Mouse (Mus musculus): ENCODE data around the gene Atad3a.
"Not testable (repeated sequence)": the region's sequence is repeated elsewhere in the genome, so short reads cannot be mapped to it uniquely, and the experiment has no call there.

The Atad3a gene

DNA sequence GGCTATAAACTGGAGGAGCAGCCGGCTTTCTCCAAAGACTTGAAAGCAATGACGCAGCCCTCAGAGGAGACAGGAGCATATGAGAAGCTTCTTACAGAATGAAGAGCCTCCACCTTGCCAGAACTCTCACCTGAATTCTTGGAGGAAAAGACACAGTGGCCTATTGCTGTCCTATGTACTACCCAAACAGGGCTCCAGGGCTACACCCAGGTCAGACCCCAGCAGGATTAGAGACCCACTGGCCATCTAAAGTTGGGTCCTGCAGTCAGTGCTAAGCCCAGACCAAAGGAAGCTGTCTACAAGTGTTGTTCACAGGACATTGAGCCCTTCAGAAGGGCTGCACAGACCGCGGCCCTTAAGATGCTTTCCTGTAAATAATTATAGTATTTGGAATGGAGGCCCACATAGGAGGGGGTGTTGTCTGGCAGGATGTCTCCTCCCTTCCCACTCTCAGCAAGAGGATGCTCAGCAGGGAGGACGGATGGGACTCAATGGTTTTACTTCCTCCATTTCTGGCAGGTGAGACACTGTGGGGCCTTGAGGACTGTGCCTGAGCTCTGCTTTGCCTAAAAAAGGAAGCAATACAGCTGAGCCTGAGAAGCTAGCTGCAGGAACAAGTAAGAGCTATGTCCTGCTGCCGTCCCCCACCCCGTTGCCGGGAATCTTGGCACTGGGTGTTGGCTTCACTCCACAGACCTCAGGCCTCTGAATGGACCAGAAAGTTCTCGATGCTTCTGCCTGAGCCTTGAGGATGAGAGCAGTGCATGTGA is 14.3 kb upstream of the Atad3a start:
- in situ Hi-C loops (cut with MseI, MboI): no loop called here

DNA sequence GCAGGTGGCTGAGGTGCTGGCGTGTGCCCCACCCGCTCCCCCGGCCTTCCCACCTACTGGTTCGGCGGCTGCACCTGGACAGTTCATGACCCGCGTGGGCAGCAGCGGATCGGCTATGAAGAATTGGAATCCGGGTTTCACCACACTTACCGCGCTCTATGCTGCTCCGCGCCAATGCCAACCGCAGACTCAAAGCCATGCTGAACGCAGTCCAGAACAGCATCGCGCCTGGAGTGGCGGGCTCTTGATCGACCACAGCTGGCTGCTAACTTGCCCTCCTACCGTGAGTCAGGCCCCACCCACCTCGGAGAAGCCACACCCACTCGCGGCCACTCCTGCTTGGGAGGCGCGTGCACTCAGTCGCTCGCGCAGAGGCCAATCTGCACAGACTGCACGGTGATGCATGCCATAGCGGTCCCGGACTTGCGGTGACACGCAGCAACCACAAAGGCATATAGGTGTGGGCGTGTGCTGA is 13.4 kb upstream of the Atad3a start, which contains the start of gene Vwa1:
Gene Vwa1 (minus strand): TSS at position 419 of the 475 bp plus-strand sequence.
- in situ Hi-C loops (cut with MseI, MboI): no loop called here

DNA sequence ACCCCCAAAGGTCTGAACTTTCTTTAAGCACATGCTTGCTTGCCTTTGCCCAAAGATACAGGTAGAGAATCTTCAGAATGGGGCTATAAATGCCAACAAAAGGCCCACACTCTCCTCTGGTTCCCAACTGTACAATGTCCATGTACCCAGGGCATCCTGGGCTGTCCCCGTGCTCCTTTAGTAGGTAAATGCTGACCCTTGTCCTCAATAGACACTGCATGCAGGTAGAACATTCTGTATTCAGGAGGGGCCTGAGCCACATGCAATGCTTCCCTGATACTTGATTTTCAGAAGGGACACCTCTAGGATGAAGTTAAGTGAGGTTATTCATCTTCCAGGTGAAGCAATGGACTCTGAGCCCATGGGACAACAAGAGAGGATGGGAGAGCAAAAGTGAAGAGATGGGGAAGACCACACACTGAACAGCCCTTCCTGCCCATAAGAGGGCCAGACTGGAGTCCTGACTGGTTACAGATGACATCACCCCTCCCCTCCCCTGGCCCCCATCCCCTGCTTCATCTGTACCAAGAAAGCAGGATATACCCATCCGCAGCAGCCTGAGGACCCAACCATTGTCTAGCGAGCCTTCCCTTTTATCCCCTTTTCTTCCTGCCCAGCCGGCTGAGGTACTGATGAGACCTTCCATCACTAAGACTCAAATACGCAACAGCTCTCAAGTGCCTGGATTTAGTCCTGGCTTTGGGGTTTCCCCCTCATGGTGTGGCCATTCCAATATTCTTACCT is 12.6 kb upstream of the Atad3a start:
- in situ Hi-C loops (cut with MseI, MboI): no loop called here

DNA sequence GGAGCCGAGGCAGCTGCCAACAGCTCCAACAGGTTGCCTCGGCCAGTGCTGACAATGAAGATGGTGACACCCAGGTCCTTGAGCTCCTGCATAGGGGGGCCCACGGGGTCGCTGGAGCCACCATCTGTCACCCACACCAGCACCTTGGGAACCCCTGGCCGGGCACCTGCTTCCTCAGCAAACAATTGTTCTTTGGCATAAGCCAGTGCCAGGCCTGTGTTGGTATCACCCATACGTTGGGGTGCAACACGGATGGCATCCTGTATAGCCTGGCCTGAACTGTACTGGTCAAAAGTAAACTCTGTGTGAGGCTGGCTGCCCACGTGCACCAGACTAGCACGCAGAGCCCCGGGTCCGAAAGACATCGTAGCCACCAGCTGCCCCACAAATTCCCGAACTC is 11.9 kb upstream of the Atad3a start:
- in situ Hi-C loops (cut with MseI, MboI): no loop called here

DNA sequence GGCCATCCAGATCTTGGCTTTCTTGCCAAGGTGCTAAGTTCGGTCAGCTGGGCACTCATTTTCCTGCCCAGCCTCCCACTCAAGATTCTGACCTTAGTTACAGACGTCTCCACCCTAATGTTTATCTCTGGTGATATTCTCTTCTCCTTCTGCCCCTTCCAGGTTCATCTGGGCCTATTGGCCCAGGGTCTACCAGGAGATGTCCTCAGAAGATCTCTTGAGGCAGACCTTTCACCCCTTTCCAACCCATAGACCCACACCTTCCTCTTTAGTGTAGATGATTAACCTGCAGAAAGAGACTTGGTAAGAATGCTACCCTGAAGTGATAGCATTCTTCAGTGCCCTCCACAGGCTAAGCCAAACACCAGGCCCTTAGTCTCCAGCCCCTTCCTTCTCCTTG is 10.8 kb upstream of the Atad3a start:
- in situ Hi-C loops (cut with MseI, MboI): no loop called here

DNA sequence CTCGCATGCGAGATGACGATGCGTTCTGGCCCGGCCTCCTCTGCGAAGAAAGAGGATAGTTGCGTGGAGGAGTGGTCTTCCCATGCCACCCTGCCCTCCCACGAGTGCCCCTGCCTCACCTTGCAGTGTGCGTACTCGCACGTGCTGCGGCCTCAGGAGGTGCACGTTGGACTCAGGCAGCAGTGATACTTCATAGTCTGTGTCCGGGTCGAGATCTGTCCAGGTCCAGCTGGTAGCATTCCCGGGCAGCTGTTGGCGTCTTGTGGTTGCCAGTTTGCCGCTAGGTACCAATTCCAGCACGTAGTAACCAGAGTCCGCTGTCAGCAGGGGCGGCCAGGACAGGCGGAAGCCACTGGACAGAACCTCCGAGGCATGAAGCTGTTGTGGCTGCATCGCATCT is 9.7 kb upstream of the Atad3a start:
- in situ Hi-C loops (cut with MseI, MboI): no loop called here

DNA sequence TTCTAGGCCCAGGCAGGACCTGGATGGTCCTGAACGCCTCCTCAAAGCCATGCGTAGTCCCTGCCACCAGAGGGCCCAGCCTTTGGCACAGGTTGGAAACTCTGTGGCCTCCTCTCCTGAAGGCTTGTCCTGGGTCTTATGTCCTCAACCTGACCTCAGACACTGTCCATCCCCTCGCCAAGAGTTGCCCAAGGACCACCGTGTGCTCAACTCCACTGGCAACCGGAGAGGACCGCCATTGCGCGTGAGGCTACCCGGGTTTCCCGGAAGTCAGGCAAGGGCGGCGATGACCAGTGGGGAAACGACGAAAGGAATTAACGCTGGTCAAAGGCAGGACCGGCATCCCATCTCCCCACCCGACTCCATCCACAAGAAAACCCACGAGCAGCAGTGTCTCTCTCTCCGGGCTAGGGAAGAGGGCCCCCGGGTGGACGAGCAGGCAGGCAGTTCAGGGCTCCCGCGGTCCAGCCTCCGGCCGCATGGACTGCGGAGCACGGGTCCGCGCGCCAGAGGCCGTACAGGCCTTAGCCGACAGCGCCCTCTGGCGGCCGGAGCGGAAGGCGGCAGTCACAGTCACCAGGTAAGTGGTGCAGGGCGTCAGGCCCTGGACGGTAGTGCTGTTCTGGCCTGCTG is 9.1 kb upstream of the Atad3a start:
- in situ Hi-C loops (cut with MseI, MboI): no loop called here

DNA sequence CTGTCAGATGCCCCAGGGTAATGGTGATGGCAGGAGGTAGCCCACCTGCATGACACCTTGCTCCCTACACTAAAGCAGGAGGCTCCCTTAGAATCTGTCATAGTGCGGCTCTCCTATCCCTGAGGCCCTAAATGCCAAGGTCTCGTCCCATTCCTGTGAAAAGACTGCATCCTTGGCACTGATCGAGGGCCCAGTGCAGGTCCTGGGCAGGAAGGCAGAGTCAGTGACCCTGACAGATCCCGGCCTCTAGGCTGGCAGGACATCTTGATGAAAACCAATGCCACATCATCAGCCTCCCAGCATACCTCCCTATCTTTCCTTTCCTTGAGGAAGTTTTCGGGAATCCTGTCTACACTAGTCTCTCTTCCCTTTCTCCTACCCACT is 8.6 kb upstream of the Atad3a start:
- in situ Hi-C loops (cut with MseI, MboI): no loop called here

DNA sequence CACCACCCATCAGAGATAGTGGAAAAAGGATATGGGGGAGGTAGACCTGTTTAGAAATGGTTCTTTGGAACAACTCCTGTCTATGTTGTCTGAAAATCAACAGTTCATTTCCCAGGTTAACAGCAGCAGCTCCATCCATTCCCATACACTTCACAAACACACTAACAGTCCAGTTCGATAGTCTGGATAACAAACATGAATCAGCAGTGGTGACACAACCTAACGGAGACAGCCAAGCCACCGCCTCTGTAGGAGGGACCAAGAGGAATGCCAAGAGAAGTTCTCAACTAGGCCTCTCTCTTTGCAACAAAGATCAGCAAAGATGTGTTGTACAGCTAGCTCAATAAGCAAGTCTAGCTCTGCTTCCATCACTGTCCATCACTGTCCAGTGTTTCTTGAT is 1.5 kb upstream of the Atad3a start:
- in situ Hi-C loops (cut with MseI, MboI): no loop called here

DNA sequence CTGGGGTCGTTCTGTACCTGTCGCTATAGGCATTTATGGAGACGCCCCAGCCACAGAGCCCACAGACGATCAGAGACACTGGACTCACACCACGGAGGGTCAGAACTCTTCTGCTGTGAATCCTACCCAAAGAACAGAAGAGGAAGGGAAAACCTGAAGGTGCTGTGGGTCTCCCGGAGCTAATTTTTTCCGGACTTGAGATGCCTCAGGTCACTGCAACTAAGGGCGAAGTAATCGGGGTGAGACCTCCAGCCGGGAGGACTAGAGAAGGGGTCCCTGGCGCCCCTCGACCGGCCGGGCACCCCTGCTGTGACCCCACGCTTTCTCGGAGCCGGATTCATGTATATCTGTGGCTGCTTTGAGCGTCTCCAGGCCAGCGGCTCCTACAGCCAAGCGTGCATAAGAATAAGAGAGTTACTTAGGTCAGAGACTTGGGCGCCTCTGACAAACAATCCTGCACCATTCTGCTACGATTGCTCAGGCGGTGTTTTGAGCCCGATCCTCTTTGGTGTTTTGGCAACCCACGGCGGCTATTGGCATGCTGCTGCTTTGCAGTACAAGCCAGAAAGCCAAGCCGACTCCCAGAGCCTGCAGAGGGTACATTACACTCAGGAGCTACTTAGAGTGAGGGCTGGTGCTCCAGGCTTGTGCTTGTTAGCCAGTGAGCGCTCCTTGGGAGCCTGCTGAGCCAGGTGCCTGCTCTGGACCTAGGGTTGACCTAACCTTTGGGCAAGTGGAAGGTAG is 635 bp upstream of the Atad3a start:
- in situ Hi-C loops (cut with MseI, MboI): no loop called here

DNA sequence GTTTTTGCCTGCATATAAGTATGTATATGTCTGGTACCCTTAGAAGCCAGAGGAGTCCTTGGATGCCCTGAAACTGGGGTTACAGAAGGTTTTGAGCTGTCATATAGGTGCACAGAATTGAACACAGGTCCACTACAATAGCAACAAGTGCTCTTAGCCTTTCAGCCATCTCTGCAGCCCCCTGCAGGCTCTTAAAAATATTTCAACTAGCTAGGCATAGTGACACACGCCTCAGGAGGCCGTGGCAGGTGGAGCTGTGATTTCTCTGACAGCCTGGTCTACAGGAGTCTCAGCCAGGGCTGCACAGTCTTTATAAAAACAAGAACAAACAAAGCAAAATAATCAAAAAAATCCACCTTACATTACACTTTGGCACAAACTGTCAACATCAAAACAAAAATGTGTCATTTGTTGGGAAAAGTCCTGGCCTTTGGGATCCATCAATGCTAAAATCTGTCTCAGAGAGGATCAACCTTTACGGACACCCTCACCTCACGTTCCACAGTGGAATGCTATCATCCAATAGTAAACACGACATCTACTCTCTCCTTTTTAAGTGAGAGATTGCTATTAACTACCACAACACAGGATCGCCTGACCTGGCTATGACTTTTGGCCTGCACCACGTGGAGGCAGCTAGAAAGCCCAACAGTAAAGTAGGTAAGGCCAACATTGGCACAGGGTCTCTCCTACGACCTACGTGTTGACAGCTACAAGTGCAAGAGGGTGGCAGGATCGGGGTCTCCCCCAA is 856 bp downstream of the Atad3a start:
- in situ Hi-C loops (cut with MseI, MboI): no loop called here

DNA sequence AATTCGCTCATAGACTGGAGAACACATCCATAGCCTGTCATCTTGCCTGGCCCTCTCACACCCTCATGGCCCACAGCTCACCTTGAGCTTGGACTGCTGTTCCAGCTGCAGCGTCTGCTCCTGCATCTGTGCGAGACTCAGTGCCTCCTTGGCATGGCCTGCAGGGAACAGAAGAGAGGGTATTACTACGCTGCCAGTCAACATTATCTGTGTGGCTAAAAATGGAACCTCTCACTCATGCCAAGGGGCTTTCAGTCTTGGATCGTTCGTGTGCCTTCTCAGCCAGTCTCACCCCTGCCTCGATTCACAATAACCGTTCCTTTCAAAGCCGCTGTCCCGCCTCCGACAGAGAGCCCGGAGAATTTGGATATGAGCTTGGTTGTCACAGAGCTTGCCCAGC is 3.9 kb downstream of the Atad3a start:
- in situ Hi-C loops (cut with MseI, MboI): no loop called here

DNA sequence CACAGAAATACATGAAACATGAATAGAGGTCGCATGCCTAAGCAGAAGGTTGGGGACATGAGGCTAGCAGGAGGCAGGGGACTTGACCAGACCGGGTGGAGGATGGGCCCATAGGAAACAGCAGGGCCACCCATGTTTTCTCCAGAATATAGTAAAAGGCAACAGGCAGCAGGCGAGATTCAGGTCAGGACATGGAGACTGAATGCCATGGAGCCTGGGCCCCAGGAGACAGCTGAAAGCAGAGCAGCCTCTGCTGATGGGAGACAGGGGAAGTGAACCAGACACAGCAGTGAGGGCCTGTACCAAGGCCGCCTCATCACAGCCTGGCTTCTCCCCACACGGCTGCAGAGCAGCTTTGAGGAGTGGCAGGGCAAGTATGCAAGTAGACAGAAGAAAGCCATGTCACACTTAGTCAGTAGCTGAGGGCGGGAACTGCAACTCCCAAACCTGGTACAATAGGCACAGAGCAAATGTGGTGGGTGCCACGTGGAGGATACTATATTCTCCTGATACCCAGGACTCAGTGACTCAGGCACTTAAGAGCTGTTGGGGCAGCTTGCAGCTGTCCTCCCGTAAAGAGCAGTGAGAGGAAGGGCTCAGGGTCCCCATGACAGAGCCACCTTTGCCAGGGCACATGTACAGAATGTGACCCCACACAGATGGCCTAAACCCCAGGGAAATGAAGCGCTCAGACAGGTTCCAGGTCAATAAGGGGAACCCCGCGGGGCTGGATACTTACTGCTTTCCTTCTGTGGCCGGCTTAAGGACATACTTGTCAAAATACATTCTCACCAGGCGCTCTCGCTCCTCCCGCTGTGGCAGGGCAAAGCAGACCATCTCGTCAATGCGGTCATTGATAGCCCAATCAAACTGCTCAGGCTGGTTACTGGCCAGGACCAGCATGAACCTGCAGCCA is 14.1 kb downstream of the Atad3a start:
- in situ Hi-C loops (cut with MseI, MboI): no loop called here

DNA sequence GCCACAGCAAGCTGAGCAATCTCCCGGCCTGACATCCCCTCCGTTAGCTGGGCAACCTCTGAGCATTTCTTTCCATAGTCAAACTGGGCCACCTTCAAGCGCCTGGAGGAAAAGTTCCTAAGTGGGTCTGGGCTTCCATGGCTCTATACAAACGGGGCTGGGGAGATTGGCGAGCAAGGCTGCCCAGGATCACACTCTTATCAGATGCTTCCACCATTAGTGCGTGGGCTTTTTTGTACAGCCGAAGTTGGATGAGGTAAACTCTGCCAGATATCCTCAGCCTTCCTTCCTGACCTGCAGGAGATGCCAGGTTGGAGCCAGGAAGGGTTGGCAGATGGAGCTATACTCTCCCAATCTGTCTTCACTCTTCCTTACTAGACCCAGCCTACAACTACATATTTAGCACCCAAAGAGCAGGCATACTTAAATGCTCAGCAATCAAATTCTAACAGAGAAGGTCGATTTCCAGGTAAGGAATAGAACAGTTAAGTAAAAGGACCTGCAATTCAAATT is 14.8 kb downstream of the Atad3a start:
- in situ Hi-C loops (cut with MseI, MboI): no loop called here

DNA sequence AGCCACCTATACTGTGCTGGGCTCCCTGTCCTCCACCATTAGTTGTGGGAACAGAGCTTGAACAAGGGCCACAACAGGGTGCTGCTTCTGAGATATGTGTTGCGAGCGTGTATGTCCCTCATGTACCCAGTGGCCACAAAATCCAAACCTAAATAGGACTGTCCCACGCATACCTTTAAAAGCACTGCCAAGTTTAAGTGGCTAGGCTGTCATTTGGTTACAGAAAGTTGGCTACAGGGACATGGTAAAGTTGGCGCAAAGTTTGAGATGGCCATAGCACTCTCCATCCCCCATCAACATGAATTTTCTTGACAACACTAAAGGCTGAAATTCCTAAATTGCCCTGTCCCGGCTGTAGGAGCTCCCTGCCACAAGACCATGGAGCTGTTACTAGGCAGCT is 15.8 kb downstream of the Atad3a start:
- in situ Hi-C loops (cut with MseI, MboI): no loop called here

DNA sequence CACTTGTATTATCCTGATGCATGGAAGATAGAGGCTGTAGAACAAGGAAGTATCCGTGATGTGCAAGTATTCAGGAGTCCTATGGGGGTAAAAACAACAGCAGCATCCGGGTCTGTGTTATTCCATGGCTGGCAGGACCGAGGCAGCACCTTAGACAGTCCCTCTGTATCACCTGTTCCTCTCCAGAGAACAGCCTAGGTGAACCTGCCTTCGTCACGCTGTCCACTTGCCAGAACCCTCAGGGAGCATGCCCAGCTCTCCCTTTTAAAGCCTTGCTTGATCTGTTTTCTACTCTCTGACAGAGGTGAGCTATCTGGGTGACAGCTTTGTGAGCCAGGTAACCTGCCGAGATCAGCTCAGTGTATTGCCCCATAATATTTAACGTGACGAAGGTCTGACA is 16.4 kb downstream of the Atad3a start:
- in situ Hi-C loops (cut with MseI, MboI): no loop called here

DNA sequence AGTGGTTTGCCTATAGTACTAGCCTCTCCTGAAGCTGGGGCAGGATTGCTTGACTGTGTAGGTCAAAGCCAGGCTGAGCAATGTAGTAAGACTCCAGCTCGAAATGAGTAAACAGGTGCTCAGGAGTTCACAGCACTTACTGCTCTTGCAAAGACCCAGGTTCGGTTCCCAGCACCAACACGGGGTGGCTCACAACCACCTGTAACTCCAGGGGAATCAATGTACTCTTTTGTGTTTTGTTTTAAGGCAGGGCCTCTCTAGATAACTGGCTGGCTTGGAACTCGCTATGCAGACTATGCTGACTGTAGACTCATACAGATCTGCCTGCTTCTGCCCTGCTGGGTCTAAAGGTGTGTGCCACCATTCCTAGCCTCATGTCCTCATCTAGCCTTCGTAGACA is 18.2 kb downstream of the Atad3a start:
- in situ Hi-C loops (cut with MseI, MboI): no loop called here

DNA sequence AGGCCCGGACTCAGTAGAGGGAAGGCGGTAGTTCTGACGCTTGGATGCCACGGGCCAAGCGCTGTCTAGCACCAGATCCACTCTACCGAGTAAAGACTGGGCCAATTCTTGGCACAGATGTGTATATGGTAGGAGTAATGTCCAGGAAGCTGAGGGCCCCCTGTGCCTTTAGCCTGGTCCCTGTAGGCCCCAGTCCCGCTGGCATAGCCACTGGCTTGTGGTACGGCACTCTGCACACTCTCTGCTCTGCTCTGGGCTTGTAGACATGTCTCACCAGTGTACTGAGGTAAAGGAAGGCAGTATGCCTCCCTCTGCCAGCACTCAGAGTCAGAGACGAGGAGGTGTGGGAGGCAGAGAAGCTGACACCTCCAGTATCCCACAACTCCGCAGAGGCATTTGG is 20.2 kb downstream of the Atad3a start:
- in situ Hi-C loops (cut with MseI, MboI): not testable (repeated sequence)

DNA sequence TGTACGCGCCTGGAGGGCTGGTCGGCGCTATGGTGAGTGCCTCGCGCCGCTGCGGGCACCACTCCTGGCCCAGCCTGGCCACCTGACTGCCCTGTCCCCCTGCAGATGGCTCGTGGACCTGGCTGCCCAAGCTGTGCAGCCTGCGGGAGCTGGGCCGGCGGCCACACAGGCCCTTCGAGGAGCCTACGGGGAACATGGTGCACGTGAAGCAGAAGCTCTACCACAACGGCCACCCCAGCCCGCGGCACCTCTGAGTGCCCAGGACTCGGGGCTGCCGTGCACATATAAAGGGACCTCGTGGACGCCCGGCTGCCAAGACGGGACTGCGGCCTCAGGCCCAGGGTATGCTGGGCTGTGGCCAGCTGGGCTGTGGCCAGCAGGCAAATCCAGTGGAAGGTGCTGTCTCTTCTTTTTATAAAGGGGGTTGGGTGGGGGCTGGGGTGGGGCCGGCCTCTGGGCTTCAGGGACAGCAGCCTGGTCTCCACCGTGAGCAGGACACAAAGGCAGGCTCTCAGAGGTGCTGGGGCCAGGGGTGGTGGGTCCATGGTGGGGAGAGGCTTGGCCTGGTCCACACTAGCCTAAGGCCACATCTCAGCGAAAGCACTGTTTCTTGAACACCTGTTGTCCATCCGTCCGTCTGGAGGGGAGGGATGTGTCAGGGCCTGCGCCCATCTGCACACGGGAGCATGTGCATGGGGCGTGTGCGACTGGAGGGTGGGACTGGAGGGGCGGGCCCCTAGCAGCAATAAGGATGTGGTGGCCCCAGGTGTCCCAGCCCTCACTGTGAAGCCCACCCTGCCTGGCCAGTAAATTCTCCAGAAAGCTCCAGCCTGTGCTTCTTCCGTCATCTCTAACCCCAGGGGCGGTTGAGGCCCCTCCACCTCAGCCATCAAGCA is 20.9 kb downstream of the Atad3a start:
- in situ Hi-C loops (cut with MseI, MboI): no loop called here

All from mouse trophoblast stem cell (cell line).